Mouse (Mus musculus) spleen, postnatal 4 days (tissue): ENCODE results near the gene Wfdc1.

Source experiments
- DNase-seq, 2 experiments: peaks; one replicate each; pipeline ENCODE4 v3.0.0; 2022; ENCODE audit warnings: low spot score in 2 of 2

Gene Wfdc1

DNA sequence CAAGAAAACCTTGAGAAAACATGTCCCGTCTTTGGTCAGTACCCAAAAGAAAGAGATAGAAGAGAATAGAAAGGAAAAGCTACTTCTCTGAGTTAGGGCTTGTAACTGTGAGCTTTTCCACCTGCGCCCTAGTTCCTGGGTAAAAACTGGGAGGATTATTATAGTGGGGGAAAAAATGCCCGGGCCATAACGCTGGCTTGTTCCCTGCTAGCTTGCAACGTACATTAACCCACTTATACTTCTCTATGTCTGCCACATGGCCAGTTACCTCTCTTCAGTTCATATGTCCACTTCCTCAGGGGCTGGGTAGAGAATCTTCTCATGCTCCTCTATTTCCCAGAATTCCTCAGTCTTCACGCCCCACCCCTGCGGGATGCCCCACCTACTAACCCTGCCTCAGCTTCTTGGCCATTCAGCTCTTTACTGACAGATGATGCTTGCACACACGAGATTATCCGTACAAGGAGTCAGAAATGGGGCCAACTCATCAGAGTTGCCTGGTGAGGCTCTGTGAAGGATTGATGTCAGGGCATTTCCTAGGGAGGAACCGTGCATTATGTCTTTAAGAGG, 70.3 kb downstream of the Wfdc1 start:
- no peak for DNase-seq

DNA sequence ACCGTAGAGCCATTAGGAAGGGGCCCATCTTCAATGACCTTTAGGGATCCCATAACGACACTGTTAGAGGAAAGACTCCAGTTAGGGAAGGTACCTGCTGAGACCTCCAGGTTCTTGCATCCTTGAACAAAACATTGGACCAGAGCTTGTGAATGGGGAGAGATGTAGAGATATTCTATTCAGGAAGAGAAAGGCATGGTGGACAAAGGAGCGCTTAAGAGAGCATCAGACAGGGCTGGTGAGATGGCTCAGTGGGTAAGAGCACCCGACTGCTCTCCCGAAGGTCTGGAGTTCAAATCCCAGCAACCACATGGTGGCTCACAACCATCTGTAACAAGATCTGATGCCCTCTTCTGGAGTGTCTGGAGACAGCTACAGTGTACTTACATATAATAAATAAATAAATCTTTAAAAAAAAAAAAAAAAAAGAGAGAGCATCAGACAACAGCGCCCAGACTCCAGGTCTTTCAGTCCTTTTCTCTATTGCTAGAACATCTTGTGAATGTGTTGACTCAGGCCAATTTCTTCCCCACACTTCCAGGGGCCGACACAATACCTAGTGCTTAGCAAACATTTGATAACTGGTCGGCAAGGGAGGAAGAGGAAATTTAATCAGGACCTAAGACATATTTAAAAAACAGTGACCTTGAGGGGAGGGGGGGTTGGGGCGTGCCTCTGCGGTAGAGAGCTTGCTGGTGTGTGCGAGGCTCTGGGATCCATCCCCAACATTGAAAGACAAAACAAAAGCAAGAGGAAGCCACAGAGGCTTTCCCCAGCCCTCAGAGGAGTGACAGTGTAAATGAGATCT, 71.1 kb downstream of the Wfdc1 start:
- no peak for DNase-seq
